Mouse (Mus musculus) neural tube, embryonic 15.5 days (tissue): Measurements from ENCODE around the gene Sec13. TPM values are rescaled to one million over a fixed set of nuclear protein-coding genes. Genes with fewer than 3 reads are reported as not detected.

Source experiments
- ATAC-seq: fragments of 200-750 bp; cut with Nextera tagmentation; 2 replicates; pipeline ENCODE4 v1.8.0; 2017; ENCODE audit warnings: mild to moderate bottlenecking, moderate TSS enrichment, moderate library complexity; ENCODE audit not compliant: low FRiP score
- H3K27ac ChIP-seq: fragments of 300-500 bp; sonication (generic); replicated peaks from 2 replicates; pipeline ENCODE4 v1.5.1; 2015; ENCODE audit warnings: mild to moderate bottlenecking, inconsistent platforms
- H3K27me3 ChIP-seq: fragments of 300-500 bp; sonication (generic); replicated peaks from 2 replicates; pipeline ENCODE4 v1.6.1; 2015; ENCODE audit warnings: inconsistent platforms
- H3K36me3 ChIP-seq: fragments of 300-500 bp; sonication (generic); 2 replicates; pipeline ENCODE4 v1.6.1; 2015; ENCODE audit warnings: inconsistent platforms
- H3K4me1 ChIP-seq: fragments of 300-500 bp; sonication (generic); 2 replicates; pipeline ENCODE4 v1.6.1; 2015; ENCODE audit warnings: inconsistent platforms
- H3K4me2 ChIP-seq: fragments of 300-500 bp; sonication (generic); 2 replicates; pipeline ENCODE4 v1.6.1; 2015; ENCODE audit warnings: inconsistent platforms, mild to moderate bottlenecking, moderate library complexity
- H3K4me3 ChIP-seq: fragments of 300-500 bp; sonication (generic); replicated peaks from 2 replicates; pipeline ENCODE4 v1.5.1; 2015; ENCODE audit warnings: mild to moderate bottlenecking, inconsistent platforms
- H3K9ac ChIP-seq: fragments of 300-500 bp; sonication (generic); replicated peaks from 2 replicates; pipeline ENCODE4 v1.6.1; 2015; ENCODE audit warnings: mild to moderate bottlenecking, inconsistent platforms
- H3K9me3 ChIP-seq: fragments of 300-500 bp; sonication (generic); replicated peaks from 2 replicates; pipeline ENCODE4 v1.6.1; 2016; ENCODE audit warnings: inconsistent platforms
- whole genome bisulfite sequencing: fragments of 180-500 bp; shearing (Covaris S2); methylation state at CpG from one replicate; pipeline ENCODE4 v1.1.7; 2015; ENCODE audit warnings: mixed read lengths; 5-methylcytosine and 5-hydroxymethylcytosine counted together
- microRNA-seq: library from miRNA; unstranded; fragments of <30 nt; microRNA quantifications from one replicate; pipeline ENCODE4, GENCODE M21; 2017
- polyA plus RNA-seq: library from polyadenylated mRNA; unstranded; fragments of >200 nt; fragmentation: Nextera tagmentation; extraction: Ambion mirVana; gene quantifications from 2 replicates; pipeline ENCODE4 v1.2.1, GENCODE M21; 2015

The Sec13 gene
- polyA plus RNA-seq, 1 experiment from 2014 or later: 194 TPM

DNA sequence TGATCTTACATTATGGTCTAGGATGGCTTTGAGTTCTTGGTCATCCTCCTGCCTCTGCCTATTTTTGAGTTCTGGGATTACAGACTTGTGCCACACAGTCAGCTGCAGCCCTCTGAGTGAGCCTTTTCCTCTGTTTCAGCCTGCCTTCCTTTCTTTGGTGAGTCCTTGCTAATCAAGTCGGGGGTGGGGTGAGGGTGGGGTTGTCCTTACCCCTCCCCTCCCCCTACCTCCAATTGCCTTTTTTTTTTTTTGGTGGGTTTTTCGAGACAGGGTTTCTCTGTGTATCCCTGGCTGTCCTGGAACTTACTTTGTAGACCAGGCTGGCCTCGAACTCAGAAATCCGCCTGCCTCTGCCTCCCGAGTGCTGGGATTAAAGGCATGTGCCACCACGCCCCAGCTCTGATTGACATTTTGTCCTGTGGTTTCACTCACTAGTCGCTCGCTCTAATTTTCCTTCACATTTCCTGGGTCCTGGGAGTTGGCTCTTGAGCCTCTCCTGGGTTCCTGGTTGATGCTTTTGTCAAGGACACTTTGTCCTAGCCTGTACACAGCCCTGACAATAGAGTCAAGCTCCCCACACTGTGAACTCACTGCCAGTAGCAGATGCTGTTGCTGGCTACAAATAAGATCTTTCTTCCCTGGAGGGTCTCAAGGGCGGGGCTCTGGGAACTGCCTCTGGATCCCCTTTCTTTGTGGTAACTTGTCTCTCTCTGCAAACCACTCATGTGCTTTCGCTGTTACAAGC, 57.3 kb downstream of the Sec13 start:
- Histone ChIP-seq H3K27ac (no peak overlapping the region), H3K27me3 (no peaks in the 10 kb centered on the region), H3K4me2 (no peak overlapping the region), H3K4me1 (no peaks in the 10 kb centered on the region), H3K36me3 (0 out of 2 replicates have a peak, but pooled peaks cover 2% of the 10 kb centered on the region), H3K9ac (no peak overlapping the region), H3K4me3 (no peak overlapping the region), H3K9me3 (no peaks in the 10 kb centered on the region)
- ATAC-seq: no peak
- WGBS: 96% methylated on average over 10 of the region's 10 CpGs

DNA sequence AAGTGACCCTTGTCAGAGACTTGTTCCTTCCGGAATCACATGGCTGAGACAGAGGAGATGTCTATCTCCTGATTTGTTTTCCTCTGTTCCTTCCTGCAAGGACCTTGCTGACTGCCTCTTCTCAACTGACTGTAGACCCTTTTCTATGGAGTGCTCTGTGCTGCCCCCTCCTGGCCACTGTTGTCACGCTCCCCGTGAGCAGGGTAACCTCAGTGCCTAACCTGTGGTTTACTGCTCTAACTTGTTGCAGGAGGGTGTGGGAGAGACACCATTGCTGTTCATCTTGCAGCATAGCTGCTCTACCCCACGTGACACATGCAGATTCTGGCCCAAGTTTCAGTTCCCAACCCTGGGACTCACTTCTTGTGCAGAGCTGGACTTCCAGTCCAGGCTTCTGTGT, 59.3 kb downstream of the Sec13 start:
- no peak for ATAC-seq
- no peaks in the 10 kb centered on the region for H3K9me3 ChIP-seq
- WGBS: 19% methylated on average over 4 of the region's 4 CpGs

DNA sequence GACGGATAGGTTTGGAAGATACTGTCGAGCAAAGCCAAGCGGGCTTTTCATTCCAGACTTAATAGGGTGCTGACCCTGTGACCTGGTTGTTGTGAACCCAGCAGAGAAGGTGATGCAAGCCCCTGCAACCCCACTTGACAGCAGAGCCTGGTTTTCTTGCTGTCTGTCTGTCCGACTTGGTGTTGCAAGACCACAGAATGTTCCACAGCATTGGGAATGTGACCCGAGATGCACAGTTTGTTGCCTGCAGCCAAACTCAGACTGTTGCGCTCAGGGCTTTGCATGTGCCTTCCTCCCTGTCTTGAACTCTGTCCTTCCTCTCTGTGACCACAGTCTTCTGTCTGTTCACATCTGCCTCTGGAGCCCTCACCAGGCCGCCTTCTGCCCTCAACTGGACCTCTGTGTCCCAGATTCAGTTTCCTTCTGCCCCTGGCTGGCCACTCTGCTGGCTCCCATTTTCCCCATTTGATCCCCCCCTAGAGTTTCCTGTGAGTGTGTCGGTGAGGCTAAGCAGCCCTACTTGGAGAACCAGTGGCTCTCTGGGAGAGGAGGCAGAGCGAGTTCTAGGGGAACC, 60.5 kb downstream of the Sec13 start:
- 88% methylated on average over 9 of the region's 9 CpGs for WGBS
- no peak for ATAC-seq
- Histone ChIP-seq H3K9ac (no peak overlapping the region), H3K4me2 (no peak overlapping the region), H3K4me1 (no peaks in the 10 kb centered on the region), H3K36me3 (0 out of 2 replicates have a peak, but pooled peaks cover 2% of the 10 kb centered on the region), H3K4me3 (no peak overlapping the region), H3K27ac (no peak overlapping the region), H3K27me3 (no peaks in the 10 kb centered on the region), H3K9me3 (no peaks in the 10 kb centered on the region)

More for the DNA sequence above, 59.3 kb downstream of the Sec13 start:
- no peaks in the 10 kb centered on the region for H3K4me1 ChIP-seq
- H3K4me2 ChIP-seq: no peak overlapping the region
- no peak overlapping the region for H3K9ac ChIP-seq
- no peak overlapping the region for H3K27ac ChIP-seq
- H3K36me3 ChIP-seq: 0 out of 2 replicates have a peak, but pooled peaks cover 2% of the 10 kb centered on the region
- no peaks in the 10 kb centered on the region for H3K27me3 ChIP-seq
- H3K4me3 ChIP-seq: no peak overlapping the region

DNA sequence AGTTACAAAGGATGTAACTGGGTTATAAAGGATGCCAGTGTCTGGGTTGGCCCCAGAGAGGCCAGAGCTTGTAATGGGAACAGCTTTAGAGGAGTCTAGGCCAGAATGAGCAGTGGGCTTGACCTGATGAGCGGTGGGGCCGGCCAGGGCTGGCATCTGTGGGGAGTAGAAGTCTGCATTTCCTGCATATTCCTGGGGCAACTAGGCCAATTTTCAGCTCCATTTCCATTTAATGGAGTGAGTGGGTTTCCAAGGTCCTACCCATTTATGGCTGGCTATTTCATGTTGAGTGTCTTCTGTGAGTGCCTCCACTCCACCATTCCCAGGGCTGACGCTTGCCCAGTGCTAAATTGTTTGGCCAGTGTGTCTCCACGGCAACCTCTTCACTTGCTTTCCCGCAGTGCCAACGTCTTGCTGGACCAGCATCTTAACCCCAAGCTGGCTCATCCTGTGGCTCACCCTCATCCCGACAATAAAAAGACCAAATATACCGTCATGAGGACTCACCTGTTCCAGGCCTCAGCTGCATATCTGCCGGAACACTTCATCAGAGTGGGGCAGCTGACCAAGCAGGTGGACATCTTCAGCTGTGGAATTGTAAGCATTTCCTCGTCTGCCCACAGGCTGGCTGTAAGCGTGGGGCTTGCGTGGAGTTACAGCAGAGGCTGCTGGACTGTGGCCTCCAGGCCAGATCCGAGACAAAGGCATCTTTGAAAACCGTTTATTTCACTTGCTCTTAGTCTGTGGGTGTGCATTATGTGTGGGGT, 62.1 kb downstream of the Sec13 start:
- no peak for ATAC-seq
- no peaks in the 10 kb centered on the region for H3K36me3 ChIP-seq
- H3K27me3 ChIP-seq: no peaks in the 10 kb centered on the region
- no peak overlapping the region for H3K4me2 ChIP-seq
- H3K27ac ChIP-seq: no peak overlapping the region
- H3K4me1 ChIP-seq: no peaks in the 10 kb centered on the region
- H3K4me3 ChIP-seq: no peak overlapping the region
- H3K9me3 ChIP-seq: no peaks in the 10 kb centered on the region
- no peak overlapping the region for H3K9ac ChIP-seq
- 77% methylated on average over 14 of the region's 14 CpGs for WGBS

Small RNAs within 50 kb of the gene (microRNA-seq; reads per million reads assigned to microRNA genes)
- gene Mir7042: not detected

Other genes with a start within 250 kb of the Sec13 start
- gene Prrt3, start 238.8 kb downstream of the Sec13 start, polyA plus RNA-seq: 10.2 and 12.8 TPM in 2 replicates
- 118 and 119 TPM in 2 replicates for gene Emc3, start 209.1 kb downstream of the Sec13 start, polyA plus RNA-seq
- gene Fancd2, start 209.1 kb downstream of the Sec13 start, polyA plus RNA-seq: 1.8 and 3.7 TPM in 2 replicates
- not detected in 2 replicates for gene Fancd2os, start 140.0 kb downstream of the Sec13 start, polyA plus RNA-seq
- gene Brk1, start 136.0 kb downstream of the Sec13 start, polyA plus RNA-seq: 245 and 258 TPM in 2 replicates
- 68.1 and 75.8 TPM in 2 replicates for gene Vhl, start 116.8 kb downstream of the Sec13 start, polyA plus RNA-seq
- gene Irak2, start 102.3 kb downstream of the Sec13 start, polyA plus RNA-seq: 2.5 and 4.5 TPM in 2 replicates
- 0.96 and 1.4 TPM in 2 replicates for gene Tatdn2, start 43.7 kb downstream of the Sec13 start, polyA plus RNA-seq
- 1.1 and 1.9 TPM in 2 replicates for gene Ghrl, start 20.9 kb downstream of the Sec13 start, polyA plus RNA-seq